Mouse (Mus musculus) adrenal gland, adult 8-10 months (tissue): Measurements from ENCODE around the gene Myrf. TPM values are rescaled to one million over a fixed set of nuclear protein-coding genes. Genes with fewer than 3 reads are reported as not detected.

ENCODE experiments used
- DNase-seq: peaks from one replicate; pipeline ENCODE4 v3.0.0; 2022
- total RNA-seq, 4 experiments: library from RNA; stranded (reverse); gene quantifications; 2 replicates each; pipeline ENCODE4 v1.2.4; 2022

The Myrf gene
- total RNA-seq, result 1 to 10 TPM in 3 of 4 experiments, under 1 TPM in 1; 0.94 to 2.0 (median 1.4) TPM

DNA sequence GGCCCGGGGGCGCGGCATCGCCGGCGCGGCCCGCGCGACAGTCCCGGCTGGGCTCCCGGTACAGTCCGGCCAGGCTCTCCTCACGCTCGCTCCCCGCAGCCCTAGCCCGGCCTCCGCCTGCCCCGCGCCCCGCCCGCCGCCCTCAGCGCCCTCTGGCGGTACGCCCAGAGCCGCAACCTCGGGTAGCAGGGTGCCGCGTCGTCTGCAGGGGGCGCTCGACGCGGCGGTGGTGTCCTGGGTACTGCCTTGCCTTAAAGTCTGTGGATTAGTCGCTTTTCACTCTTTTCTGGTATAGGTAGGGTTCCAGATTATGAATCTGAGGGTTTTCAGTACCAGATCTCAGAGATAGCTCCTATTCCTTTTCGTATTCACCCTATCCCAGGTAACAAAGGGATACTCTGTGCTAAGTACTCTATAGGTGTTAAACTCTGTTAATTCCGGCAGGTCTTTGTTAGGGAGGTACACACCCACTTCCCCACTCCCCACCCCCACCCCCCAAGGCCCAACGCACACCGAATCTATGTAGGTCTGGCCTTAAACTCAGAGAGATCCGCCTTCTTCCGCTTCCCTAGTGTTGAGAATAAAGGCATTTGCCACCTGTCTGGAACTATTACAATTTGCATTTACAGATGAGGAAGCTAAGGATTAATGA lies at the start of gene Myrf:
TSS of gene Myrf (minus strand) at position 95 of the 652 bp plus-strand sequence.
- DNase-seq, result peak; percentile 69

DNA sequence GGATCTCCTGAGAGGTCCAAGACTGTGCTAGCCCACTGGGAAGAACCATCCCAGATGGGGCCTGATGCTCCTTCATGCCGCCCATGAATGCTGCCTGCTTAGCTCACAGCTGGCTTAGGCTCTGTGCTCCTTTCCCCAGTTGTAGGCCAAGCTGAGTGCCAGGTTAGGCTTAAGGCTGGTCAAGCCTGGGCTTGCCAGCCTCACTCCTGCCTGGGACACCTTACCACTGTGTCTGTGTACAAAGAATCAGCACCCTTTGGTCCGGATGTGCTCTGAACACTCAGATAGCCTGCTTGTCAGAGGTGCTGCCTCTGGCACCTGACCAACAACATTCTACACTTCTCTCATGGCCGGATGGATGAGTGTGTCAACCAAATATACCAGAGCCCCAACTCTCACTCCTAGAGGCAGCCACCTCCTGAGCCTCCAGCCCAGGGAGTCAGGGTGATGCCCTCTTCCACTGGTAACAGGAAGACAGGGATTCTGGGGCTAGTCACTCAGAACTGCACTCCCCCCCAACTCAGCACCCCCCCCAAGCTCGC lies 49.1 kb upstream of the Myrf start:
- DNase-seq, result no peak

DNA sequence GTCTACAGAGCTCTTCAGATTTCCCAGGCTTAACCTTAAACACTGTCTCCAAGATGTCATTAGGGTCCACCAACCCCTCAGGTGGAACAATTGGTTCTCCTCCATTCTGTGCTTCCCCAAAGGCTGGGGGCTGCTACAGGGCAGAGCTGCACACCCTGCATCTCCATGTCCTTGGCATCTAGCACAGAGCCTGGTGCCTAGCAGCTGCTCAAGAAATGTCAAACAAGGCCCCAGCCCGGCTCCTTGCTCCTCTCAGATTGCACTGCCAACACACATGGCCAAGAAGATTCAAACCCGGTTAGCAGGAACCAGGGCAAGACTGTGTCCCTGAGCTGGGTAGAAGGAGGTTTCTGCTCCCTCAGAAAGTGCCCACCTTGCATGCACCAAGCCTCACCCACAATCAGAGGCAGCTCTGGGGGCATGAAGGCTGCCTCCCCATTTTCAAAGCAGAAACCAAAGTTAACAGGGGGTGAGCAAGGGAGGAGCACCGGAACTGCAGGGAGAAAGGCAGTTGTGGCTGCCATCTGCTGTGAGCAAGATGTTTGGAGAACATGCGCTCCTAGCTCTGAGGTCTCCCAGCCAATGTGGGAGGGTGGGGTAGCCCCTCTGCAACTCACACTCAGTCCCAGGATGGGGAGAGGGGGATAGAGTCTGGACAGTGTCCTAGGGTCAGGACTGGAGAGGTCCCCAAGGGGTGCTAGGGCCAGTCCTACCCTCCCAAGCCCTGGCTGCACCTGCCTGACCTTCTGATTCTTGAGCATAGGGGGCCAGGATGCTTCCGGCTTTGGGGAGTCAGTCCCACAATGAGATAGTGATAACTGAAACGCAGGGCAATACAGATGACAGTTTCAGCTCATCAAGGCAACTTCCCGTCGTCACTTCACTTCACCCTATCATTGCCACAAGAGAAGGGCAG lies 47.8 kb upstream of the Myrf start:
- no peak for DNase-seq

DNA sequence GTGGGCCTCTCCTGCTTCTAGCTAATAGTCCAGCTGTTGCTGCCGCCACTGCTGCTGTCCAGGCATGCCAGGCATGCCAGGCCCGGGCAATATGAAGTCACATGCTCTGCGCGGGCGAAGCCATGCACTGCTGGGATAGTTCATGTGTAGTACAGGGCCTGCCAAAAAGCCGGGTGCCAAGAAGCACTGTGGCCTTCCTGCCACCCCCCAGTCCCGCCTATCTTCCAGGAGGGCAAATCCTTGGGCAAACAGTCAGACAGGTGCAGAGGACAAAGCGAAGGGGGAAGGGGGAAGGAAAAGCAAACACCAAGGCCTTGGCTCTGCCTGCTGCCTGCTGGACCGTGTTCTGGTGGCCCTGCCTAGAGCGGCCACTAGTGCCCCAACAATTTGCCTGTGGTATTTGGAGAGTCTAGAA lies 45.9 kb upstream of the Myrf start:
- no peak for DNase-seq

DNA sequence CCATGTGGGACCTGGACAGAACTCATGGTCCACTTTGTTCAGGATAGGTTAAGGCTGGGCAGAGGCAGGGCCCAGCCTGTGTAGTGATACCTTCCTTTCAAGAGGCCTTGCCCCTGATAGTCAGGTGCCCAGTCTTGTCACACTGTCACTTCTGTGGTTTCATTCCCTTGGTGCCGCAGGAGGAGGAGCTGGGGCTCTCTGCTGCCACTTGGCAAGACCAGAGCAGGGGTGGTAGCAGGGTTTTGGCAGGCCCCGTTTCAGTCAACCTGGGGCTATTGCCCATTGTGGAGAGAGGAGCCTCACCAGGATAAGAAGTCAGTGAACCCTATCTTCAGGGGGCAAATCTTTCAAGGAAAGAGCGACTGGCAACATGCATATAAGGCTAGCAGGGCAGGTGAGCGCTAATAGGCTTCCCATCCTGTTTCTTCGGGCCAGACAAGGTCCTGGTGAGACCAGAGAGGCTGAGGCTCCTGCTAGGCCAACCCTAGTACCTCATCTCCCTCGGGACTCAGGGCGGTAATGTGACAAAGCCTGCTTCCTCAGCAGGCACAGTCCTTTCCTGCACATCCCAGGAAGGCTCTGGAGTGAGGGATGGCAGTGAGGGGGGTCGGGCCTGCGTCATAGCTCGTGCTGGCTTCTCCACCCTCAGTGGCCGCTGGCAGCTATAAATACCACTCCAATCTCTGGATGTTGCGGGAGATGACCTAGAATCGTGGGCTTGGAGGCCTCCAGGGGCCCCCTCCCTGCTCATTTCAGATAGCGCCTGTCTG lies 40.4 kb upstream of the Myrf start:
- no peak for DNase-seq

DNA sequence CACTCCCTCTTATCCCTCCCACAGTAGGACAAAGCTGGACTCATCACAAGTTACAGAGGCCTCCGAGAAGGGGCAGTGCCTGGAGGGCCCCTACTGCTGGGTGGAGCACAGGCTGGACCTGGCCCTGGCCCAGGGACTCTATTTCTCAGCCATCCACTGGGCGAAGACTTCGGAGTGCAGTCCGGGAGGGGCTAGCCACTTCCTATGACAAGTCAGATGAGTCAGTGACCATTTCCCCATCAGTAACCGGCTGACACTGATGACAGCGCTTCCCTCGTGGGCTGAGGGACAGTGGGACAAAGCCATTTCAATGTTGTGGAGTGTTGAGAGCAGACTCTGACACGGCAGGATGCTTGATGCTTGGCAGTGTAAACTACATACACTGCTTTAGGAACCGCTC lies 39.1 kb upstream of the Myrf start:
- DNase-seq, result no peak

DNA sequence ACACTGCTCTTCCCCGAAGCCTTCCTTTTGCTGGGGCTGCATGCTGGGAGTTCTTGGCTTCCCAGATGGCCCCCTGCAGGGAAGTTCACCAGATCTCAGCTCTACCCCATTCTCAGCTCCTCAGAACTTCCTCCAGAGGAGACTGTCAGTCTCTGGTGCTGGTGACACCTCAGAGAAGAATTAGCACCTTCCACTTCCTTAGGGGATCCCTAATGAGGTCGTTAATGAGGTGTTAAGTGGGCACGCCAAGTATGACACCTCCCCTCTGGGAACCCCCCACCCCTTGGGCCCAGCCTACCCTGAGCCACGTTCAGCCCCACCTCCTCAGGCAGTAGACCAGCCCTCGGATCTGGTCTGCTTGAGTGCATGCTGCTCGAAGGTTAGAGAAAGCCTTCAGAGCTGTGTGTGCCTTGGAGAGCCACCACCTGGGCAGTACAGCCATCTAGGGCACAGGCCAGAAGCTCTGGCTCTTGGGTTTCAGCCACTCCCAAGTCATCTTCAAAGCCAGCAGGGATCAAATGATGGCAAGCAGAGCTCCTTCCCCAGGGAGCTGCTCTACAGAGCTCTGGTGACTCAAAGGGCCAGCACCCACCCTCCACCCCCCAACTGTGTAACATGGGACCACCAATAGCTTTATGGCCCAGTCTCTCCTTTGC lies 38.2 kb upstream of the Myrf start:
- no peak for DNase-seq

DNA sequence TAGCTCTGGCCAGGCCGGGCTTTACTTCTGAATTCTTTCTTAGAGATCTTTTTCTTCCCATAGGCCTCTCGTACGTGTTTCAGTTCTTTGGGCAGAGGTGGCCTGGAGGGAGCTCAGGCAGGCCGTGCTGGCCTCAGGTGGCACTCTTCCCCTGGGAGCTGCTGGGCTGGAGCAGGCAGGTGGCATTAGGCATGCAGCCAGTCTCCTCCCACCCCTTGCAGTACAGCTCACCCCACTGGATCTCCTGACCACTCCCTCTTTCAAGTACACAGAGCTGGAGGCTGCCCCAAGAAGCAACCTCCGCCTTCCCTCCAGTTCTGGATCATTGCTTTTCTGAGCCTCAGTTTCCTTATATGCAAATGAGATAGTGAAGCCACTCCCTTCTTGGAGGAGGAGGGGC lies 37.2 kb upstream of the Myrf start:
- no peak for DNase-seq

DNA sequence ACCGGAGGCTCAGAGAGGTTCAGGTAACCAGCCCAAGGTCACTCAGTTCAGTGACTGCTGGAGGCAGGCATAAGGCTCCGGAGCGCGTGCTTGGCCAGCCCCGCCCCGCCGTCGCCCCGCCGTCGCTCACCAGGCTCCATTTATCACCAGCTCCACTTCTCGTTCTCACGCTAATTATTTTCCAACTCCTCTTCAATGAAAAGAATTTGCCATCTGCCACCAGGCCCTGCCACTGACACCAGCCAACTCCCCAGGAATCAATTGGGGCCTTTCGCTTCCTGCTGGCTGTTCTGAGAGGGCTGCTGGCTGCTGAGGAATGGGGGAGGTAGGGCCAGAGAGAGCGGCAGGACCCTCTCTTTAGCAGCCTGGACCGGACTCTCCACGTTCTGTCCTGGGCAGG lies 36.8 kb upstream of the Myrf start:
- no peak for DNase-seq

DNA sequence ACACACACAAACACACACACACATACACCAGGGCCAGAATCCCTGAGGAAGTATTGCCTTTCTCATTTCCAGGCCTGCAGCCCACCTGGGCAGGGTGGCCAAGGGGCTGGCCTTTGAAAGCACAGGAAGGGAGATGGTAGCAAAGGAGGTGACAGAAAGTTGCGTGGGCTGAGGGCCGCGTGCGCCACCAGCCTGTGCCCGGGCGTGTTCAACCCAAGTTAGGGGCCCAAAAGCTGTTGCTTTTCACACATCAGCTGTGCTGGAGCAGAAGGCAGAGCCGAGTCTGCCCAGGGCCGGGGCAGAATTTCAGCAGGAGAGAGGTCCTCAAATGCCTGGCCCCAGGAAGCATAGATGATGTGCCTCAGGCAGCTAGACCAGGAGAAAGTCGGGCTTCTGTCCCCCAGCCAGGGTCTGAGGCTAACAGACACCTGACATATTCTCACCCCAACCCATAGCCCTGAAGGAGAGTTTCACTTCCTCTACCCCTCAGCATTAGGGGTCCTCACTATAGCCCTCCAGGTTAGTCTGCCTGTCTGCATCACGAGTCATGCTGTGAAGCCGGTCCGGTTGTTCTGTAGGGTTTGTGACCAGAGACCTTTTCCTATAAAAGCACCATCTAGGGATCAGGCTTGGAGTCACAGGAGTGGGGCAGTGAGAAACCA lies 36.1 kb upstream of the Myrf start:
- no peak for DNase-seq

DNA sequence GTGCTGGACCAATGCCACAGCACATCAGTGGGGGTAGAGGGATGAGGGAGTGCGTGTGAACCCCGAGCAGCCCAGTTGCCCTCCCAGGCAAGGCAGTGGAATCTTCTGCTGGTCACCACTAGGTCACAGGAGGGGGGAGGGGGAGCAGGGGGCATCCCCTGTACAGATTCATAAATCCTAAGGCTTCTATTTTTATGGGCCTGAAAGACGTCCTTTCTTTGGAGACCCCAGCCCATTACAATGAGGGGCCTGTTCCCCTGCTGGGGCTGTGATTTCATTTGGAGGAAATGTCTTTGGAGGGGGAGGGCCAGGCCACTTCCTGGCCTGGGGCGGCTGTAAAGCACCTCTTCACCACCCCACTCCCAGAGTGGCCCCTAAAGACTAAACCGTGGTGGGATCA lies 33.5 kb upstream of the Myrf start:
- DNase-seq, result no peak

DNA sequence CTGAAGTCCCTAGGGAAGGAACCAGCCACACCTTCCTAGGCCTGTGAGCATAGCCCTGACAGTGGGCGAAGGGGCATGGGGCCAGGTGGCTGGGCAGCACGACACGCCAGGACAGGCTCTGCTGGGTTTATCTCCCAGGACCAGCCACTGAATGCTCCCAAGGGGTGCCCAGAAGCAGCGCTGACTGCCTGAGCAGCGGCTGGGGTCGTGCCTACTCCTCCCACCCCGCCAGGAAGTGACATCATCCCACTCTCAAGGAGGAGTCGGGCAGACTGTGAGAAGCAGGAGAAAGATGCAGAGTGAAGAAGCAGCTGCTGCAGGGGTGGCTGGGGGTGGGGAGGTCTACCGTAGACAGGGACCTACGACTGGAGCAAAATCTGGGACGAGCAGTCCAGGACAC lies 32.2 kb upstream of the Myrf start:
- DNase-seq, result no peak

DNA sequence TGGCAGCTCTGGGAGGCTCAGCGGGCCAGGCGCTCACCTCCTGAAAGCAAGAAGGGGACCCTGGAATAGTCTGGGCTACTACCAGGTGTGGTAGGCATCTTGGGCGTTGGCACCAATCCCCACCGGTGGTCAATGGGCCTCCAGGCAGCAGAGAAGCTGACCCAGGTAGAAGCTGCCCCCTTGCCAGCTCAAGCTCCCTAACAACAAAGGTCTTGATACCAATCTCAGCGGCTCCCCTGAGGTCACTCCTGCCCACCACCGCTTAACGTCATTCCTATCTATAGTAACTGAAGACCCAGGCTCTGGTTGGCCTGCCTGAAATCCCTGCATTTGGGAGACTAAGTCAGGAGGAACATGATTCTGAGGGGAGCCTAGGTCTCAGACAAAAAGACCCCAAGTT lies 31.0 kb upstream of the Myrf start:
- no peak for DNase-seq

DNA sequence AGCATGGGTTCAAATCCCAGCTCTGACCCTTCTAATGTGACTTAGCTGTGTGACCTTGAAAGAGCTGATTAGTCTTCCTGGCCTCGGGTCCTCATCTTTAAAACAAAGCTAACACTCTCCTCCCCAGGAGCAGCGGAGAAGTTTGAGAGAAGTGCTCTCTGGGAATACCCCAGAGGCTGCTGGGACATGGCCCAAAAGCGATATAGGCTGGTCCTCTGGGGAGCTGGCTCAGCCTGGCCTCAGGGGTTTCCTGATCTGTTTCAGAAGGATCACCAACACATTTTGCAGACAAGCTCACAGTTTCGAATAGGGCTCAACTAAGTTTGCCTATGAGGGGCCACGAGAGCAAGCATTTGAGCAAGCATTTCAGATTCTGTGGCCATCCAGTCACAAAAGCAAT lies 29.8 kb upstream of the Myrf start:
- DNase-seq, result no peak

DNA sequence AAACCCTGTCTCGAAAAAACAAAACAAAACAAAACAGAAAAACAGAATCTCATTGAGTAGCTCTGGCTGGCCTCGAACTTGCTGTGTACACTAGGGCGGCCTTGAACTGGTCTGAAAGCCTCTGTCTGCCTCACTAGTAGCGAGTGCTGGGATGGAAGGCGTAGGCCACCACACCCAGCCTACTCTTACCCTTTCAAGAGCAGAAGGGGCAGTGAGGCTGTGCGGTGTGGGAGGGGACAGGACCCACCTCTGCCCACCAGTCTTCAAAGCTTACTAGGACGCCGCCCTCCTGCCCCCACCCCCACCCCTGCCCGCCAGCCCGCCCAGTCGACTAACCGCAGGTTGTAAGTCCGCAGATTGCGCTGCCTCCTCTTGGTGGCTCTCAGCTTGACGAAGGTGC lies 28.3 kb upstream of the Myrf start:
- DNase-seq, result no peak

DNA sequence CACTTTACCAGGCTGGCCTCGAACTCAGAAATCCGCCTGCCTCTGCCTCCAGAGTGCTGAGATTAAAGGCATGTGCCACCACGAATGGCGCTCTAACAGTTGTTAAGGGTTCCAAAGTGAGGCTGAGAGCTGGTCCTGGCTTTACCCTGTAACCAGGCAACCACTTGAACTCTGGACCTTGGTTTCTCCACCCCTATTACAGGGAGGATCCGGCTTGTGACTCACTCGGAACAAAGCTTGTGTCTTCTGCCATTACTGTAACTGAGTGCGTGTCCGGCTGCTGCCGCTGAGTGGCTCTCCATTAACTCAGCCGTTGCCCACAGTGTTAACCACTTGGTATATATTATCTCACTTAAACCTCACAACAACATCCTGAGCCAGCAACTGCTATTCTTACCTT lies 27.4 kb upstream of the Myrf start:
- DNase-seq, result no peak

DNA sequence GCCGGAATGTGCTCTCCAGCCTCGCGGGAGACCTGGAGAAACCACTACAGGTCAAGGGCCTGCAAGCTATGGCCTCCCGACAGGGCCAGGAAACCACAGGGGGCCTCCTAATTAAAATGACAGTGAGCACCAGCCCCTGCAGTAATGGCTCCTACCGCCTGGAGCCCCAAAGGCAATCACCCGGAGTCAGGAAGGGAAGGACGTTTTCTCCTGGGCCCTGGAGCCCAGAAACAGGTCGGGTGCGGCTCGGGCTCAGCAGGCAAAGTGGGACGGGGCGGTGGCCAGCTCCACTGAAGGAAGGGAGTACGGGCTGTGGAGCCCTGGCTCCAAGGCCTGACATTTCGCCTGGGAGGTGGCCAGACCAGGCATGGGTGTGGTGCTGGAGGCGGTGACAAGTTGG lies 26.5 kb upstream of the Myrf start:
- DNase-seq, result no peak

DNA sequence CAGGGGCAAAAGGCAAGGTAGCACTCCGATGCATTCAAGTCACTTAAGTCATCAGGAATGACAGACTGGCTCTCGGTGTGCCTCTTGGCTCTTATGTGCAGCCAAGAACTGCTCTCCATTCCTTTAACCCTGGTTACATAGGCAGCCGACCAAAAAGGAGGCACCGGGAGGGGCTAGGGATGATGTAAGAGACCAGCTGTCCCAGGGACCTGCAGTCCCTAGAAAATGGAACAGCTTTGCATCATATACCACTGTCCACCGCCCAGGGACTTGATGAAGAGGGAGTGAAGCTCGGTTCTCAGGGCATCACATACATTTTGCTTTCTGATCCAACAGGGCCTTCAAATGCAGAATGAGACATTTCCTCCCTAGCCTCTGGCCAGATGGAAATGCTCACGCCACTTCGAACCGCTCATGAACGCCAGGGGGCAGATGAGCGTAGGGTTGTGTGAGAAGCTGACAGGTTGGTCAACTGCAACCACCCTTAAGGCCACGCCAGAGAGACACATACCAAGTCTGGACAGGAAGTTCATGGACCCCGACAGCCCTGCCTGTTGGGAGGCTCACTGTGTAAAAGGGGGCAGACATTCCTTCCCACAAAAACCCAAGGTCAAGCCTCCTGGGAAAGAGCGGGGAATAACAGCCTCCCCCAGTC lies 25.8 kb upstream of the Myrf start:
- DNase-seq, result peak; percentile 58

DNA sequence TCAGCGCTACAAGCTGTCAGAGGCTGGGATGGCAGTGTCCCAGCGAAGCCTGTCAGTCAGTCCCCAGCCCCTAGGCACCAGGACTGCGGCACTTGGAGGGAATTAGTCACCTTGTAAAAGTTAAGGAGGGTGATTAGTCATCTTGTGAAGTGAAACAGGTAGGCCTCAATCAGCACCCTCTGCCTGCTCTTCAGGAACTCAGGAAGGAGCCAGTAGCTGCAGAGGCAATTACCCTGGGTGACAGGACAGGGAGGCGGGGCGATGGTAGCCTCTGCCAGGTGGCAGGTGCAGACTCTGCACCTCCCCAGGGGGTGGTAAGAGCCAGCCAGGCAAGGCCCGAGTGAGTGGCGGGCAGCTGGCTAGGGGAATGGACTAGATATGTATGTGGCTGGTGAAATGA lies 20.8 kb upstream of the Myrf start:
- no peak for DNase-seq

DNA sequence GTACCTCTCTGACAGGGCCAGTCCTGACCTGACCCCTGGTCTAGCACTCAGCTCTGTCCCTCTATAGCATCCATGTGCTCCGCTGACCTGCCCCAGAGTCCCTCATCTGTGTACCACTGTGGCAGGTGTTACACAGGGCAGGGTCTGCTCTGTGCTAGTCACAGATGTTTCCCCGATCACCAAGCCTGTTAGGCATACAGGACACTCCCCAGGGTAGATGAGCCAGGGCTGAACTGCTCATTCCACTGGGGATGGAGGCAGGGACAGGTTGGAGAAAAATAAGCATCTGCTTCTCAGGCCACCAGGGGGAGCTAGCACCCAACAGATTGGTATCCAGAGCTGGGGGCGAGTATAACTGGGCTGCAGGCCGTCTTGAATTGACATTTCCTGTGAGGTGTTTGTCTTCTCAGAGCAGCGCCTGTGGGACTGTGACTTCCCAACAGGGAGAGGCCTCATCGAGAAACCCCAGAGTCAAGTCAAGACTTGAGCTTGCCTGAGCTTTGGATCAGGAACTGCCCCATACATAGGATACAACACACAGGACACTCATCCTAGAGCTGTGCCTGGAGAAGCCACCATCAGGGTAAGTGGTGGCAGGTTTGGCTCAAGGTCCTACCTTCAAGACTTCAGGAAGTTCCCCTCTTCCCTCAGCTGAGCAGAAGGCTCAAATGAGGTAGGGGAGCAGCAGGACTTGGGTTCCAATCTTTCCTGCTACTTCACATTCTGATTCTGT lies 17.9 kb upstream of the Myrf start:
- peak; percentile 41 for DNase-seq

DNA sequence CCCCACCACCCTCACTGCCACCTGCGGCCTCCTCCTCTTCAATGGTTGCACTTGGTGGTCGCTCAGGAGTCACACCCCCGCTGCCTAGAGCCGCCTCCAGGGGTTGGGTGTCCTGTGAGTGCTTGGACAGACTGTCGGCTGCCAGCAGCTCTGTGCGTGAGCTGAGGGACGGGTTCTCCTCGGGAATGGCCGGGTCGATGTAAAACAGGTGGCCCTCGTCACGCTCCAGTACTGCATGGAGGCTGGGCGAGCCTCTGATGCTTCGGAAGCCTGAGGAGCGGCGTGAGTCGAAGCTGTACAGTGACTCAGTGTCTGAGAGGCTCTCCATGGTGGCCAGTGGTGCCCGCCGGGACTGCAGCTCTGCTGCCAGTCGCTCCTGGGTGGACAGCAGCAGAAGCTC lies 7.6 kb upstream of the Myrf start:
- no peak for DNase-seq
